Mouse (Mus musculus): ENCODE measurements at regions not wholly inside any gene's neighbourhood (a gene's known extent, or its start where the extent isn't known, plus 50 kb on each side); places are given as distances from the start of the nearest gene placed in this dataset.

DNA sequence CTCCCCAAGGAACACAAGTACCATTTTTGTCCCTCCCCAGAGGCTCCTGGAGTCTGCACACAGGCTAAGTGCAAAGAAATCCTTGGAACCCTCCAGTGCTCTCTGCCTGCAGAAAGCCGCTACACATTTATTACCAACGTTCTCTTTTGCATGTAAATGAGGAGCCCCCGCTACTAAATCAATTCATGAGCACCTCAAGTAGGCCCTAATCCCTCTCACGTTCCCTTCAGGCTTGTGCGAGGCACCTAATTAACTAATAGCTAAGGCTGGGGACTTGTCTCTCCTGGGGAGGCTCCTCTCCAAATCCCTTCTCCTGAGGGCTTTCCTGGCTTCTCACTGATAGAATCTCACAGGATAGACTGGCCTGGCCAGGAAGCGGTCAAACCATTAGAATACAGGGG is 568.6 kb upstream of the Adam5 start:
- no peak for DNase-seq (ENCODE audit: low spot score in 2 of 2)

DNA sequence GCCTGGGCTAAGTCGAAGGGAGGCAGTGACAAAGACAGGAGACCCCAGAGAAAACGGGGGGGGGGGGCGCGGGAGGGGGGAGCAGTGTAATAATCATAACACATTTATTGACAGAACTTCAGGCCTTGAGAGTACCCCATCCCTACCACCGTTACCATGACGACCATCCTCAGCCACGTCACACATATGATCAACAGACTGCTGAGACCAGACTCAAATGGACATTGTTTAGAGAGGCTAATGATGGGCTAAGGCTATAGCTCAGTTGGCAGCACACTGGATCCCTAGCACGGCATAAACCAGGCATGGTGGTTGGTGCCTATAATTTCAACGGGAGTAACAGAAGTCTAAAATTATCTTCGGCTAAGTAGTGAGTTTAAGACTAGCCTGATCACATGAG is 565.8 kb upstream of the Adam5 start:
- DNase-seq (ENCODE audit: low spot score in 2 of 2): no peak

GRCm38 (mm10) chr8:25389371-25389855 is 565.2 kb upstream of the Adam5 start:
- DNase-seq (ENCODE audit: low spot score in 2 of 2): peak in 1 of 2 experiments; percentile 38

DNA sequence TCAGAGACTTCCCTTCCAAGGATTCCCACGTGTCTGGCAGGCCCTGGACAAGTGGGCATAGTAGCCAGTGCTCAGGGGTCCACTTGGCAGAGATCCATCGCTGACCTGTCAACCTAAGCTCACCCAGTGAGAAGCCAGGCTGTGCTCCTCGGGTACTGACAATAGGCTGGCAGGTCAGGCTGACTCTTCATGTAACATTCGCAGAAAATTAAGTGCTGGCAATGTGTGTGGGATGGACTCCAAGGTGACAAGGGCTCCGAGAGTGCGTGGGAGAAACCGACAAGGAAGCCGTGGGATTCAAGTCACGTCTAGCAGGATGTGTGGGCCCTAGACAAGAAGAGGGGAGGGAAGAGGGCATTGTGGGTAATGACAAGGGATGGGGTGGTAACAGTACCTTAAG is 564.6 kb upstream of the Adam5 start:
- no peak for DNase-seq (ENCODE audit: low spot score in 2 of 2)

- DNase-seq (ENCODE audit: low spot score in 2 of 2): no peak
These were observed 561.0 kb upstream of the Adam5 start for GRCm38 (mm10) chr8:25385186-25385585.

DNA sequence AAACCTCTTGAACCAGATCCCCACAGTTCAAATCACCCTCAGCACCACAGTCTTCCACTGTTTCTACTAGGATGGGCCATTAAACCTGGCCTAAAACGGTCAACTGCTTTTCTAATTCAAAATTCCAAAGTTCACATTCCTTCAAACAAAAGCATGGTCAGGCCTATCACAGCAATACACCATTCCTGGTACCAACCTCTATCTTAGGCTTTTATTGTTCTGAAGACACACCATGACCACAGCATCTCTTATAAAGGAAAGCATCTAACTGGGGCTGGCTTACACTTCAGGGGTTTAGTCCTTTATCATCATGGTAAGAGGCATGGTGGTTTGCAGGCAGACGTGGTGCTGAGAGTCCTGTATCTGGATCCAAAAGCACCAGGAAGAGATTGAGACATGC is 560.4 kb upstream of the Adam5 start:
- no peak for DNase-seq (ENCODE audit: low spot score in 2 of 2)

DNA sequence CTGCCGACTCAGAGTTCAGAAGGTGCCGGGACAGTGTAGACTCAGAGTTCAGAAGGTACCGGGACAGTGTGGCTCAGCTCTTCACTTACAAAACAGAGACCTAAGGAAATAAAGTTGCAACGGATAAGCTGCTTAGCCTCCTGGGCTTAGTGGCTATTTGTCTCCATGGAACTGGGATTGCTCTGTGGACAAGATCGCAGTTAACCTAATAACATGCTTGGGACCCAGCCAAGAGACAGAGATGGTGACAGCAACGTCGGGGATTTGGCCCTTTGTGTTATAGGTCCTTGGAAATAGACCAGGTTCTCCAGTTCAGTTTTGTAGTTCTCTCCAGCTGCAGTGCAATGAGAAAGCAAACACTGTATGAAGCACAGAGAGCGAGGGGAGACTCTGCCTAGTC is 549.1 kb upstream of the Adam5 start:
- no peak for DNase-seq (ENCODE audit: low spot score in 2 of 2)

- no peak for DNase-seq (ENCODE audit: low spot score in 2 of 2)
These were observed 546.8 kb upstream of the Adam5 start for GRCm38 (mm10) chr8:25370947-25371346.

DNA sequence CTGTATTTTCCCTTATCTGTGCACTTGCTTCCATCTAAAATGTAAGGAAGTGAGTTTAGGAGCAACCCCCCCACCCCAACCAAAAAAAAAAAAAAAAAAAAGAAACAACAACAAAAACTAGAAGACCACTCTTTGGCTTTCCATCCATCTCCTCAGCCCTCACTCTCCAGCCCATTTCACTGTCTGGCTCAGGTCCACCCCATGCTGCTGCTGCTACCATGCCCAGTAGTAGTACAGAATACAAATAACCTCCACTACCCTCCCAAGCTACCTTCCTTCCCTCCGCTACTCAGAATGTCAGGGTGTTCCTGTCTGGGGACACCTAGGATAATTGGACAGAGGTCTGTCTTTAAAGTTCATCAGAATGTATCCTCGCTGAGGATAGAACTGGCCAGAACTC is 545.2 kb upstream of the Adam5 start:
- DNase-seq (ENCODE audit: low spot score in 2 of 2): no peak

DNA sequence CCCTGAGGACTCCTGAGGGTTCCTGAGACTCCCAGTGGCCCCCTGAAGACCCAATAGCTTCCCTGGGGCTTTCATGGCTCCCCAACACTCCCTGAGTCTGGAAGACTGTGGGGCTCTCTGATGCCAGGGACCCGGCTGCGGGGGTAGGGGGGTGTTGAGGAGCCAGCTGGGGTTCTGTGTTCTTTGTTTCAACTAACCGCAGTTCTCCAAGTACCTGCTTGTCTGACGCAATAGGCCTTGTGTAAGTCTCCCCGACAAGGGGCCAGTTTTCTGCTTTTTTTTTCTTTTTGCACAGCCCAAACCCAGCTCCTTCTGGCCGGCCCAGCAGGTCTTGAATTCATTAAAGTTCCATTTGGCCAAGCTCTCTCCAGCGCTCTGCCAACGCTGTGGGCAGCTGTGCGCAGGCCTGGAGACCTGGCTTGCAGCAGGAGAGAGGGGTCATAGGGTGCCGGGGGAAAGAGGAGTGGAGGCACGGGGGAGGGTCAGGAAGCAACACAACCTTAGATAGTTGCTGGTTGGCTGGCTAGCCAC is 544.5 kb upstream of the Adam5 start:
- peak in 1 of 2 experiments; percentile 55 for DNase-seq (ENCODE audit: low spot score in 2 of 2)

DNA sequence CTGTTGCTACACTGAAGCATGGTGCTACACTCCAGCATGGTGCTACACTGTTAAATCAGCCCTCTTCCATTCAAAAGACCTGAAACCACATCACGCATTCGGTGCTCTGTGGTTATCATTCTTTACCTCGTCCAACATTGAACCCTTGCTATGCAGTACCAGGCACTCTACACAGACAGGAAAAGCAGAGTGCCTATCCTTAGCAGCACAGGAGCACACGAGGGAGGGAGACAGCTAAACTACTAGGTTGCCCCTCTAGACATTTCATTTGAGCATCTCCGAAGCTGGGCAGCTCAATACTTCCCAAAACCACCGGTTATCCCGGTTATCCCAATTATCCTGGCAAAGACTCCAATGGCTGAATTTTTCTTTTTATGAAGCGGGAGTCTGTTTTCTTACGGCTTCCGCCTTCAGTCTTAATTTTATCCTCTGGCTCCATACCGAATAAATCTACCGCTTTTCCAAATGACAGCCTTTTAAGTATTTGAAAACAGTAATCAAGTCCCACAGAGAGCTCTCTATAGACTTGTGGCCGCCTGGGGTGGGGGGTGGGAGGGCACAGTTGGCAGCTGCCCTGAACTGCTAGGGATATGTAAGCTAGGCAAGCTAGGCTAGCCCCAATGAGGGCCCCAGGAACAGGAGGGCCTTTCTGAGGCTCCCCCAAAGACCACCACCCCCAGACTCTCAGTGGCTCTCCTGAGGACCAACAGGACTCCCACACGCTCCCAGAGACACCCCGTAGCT is 543.8 kb upstream of the Adam5 start:
- no peak for DNase-seq (ENCODE audit: low spot score in 2 of 2)

- no peak for DNase-seq (ENCODE audit: low spot score in 2 of 2)
These were observed 542.0 kb upstream of the Adam5 start for GRCm38 (mm10) chr8:25366181-25366580.

- no peak for DNase-seq (ENCODE audit: low spot score in 2 of 2)
These were observed 538.5 kb upstream of the Adam5 start for GRCm38 (mm10) chr8:25362656-25363055.

DNA sequence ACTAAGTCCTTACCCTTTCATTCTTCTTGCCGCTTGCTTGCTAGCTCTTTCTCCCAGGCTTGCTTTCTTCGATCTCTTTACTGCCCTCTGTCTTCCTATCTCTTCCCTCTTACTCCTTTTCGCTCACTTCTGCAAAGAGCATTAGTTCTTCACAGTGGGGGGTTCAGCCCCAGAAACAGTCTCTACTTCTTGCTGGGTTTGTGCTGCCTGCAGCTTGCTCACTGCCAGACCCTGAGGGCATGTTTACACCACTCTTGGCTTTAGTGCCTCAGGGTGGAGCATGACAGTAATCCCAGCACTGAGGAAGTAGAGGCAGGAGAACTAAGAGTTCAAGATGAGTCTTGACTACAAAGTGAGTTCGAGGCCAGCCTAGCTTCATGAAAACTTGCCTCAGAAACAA is 538.0 kb upstream of the Adam5 start:
- no peak for DNase-seq (ENCODE audit: low spot score in 2 of 2)

GRCm38 (mm10) chr8:25361420-25361819 is 537.3 kb upstream of the Adam5 start:
- DNase-seq (ENCODE audit: low spot score in 2 of 2): no peak

GRCm38 (mm10) chr8:25358539-25359165 is 534.5 kb upstream of the Adam5 start:
- DNase-seq (ENCODE audit: low spot score in 2 of 2): peak in 1 of 2 experiments; percentile 38

GRCm38 (mm10) chr8:25353822-25354770 is 529.9 kb upstream of the Adam5 start:
- no peak for DNase-seq (ENCODE audit: low spot score in 2 of 2)

GRCm38 (mm10) chr8:25353405-25353804 is 529.2 kb upstream of the Adam5 start:
- no peak for DNase-seq (ENCODE audit: low spot score in 2 of 2)

GRCm38 (mm10) chr8:25348003-25348683 is 524.0 kb upstream of the Adam5 start:
- no peak for DNase-seq (ENCODE audit: low spot score in 2 of 2)

DNA sequence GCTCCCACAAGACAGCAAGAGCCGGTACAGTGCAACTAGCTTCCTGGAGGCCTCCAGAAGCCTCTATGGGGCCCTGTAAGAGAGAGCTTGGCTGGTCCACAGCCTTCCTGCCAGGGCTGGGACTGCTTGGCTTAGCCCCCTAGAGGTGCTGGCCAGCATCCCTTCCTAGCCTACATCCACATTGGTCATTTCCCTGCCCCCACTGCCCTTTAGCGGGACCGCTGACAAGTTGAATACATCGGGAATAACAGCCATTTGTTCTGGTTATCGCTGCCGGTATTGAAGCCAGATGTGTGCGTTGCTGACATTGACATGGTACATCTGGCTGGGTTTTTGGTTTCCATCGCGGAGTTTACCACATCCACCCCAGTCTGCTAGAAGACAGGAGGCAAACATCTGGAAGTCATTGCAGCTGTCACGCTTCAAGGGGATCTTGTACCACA is 519.0 kb upstream of the Adam5 start:
- DNase-seq (ENCODE audit: low spot score in 2 of 2): no peak

GRCm38 (mm10) chr8:25342501-25342900 is 518.3 kb upstream of the Adam5 start:
- DNase-seq (ENCODE audit: low spot score in 2 of 2): no peak
